ENCODE assay signal across 33 mouse cellular contexts in genomic region chr11:77418021-77418420, GRCm38 (mm10). TPM values are rescaled to one million over a fixed set of nuclear protein-coding genes. Genes with fewer than 3 reads are reported as not detected.
"Had no signal": no experiment of that assay in that cellular context is flagged by ENCODE, and none has a peak within 500 bp of the region (broad histone marks: within the 10 kb centered on the region; RNA-seq: fewer than 3 reads in every experiment).

No protein-coding gene starts in this region.

- DNase-seq: left cerebral cortex, postnatal 4 days; liver; liver, embryonic 13.5 days; lung, adult 18-20 months; lung, adult 2 months; lung, embryonic 14.5 days; lung, postnatal 10 days; lung, postnatal 14 days; lung, postnatal 36 days; lung, postnatal 4 days; midbrain, embryonic 14.5 days had no signal

- H3K27me3 ChIP-seq: limb, embryonic 12.5 days; limb, embryonic 13.5 days; limb, embryonic 15.5 days; liver, embryonic 13.5 days; liver, embryonic 15.5 days; lung, embryonic 15.5 days; megakaryocyte, embryonic 14.5 days; midbrain, embryonic 12.5 days; midbrain, embryonic 13.5 days; midbrain, embryonic 15.5 days; neural tube, embryonic 12.5 days; neural tube, embryonic 13.5 days had no signal

- H3K4me2 ChIP-seq: limb, embryonic 12.5 days; limb, embryonic 13.5 days; limb, embryonic 15.5 days; liver, embryonic 13.5 days; liver, embryonic 15.5 days; lung, embryonic 14.5 days; lung, embryonic 15.5 days; midbrain, embryonic 11.5 days; midbrain, embryonic 12.5 days; midbrain, embryonic 13.5 days; midbrain, embryonic 15.5 days; neural tube, embryonic 12.5 days; neural tube, embryonic 13.5 days had no signal

- ATAC-seq: lung, postnatal 0 days; midbrain, embryonic 13.5 days; midbrain, embryonic 15.5 days; midbrain, embryonic 16.5 days had no signal

- H3K4me1 ChIP-seq: limb, embryonic 10.5 days; limb, embryonic 15.5 days; lung, embryonic 15.5 days; midbrain, embryonic 10.5 days; midbrain, embryonic 12.5 days; midbrain, embryonic 13.5 days; midbrain, embryonic 15.5 days; neural tube, embryonic 12.5 days; neural tube, embryonic 13.5 days had no signal

- H3K27ac ChIP-seq: left cerebral cortex, adult 2 months; limb, embryonic 10.5 days; limb, embryonic 12.5 days; limb, embryonic 13.5 days; limb, embryonic 15.5 days; liver, embryonic 13.5 days; liver, embryonic 14.5 days; liver, embryonic 15.5 days; lung, embryonic 15.5 days; macrophage; midbrain, embryonic 10.5 days; midbrain, embryonic 12.5 days; midbrain, embryonic 13.5 days; midbrain, embryonic 15.5 days; neural tube, embryonic 12.5 days; neural tube, embryonic 13.5 days had no signal

- H3K9ac ChIP-seq: limb, embryonic 12.5 days; limb, embryonic 13.5 days; limb, embryonic 15.5 days; liver, embryonic 13.5 days; liver, embryonic 14.5 days; liver, embryonic 15.5 days; lung, embryonic 14.5 days; lung, embryonic 15.5 days; midbrain, embryonic 12.5 days; midbrain, embryonic 13.5 days; midbrain, embryonic 15.5 days; neural tube, embryonic 12.5 days; neural tube, embryonic 13.5 days had no signal

- H3K9me3 ChIP-seq: limb, embryonic 10.5 days; limb, embryonic 12.5 days; limb, embryonic 13.5 days; limb, embryonic 15.5 days; liver, embryonic 13.5 days; liver, embryonic 15.5 days; lung, embryonic 15.5 days; megakaryocyte, embryonic 14.5 days; midbrain, embryonic 10.5 days; midbrain, embryonic 12.5 days; midbrain, embryonic 13.5 days; midbrain, embryonic 15.5 days; neural tube, embryonic 12.5 days; neural tube, embryonic 13.5 days had no signal

- H3K36me3 ChIP-seq: neural tube, embryonic 12.5 days had no signal

- H3K4me3 ChIP-seq: left cerebral cortex, adult 2 months; limb, embryonic 10.5 days; limb, embryonic 12.5 days; limb, embryonic 13.5 days; limb, embryonic 15.5 days; liver, embryonic 13.5 days; liver, embryonic 15.5 days; lung, embryonic 15.5 days; megakaryocyte, embryonic 14.5 days; midbrain, embryonic 10.5 days; midbrain, embryonic 12.5 days; midbrain, embryonic 13.5 days; midbrain, embryonic 15.5 days; myocyte; neural tube, embryonic 12.5 days; neural tube, embryonic 13.5 days had no signal

RNA-seq across cellular contexts. Expression of gene Coro6, which starts 44.2 kb away (rescaled TPM):
- total RNA-seq: megakaryocyte progenitor cell, adult 5-6 weeks; megakaryocyte-erythroid progenitor cell, adult 5-6 weeks had no signal
- polyA plus RNA-seq: macrophage; midbrain, embryonic 10.5 days; midbrain, embryonic 11.5 days; midbrain, embryonic 13.5 days had no signal
